Mouse (Mus musculus) heart, embryonic 11.5 days (tissue): ENCODE measurements at regions not wholly inside any gene's neighbourhood (a gene's known extent, or its start where the extent isn't known, plus 50 kb on each side); places are given as distances from the start of the nearest gene placed in this dataset.
"Not testable (repeated sequence)": the region's sequence is repeated elsewhere in the genome, so short reads cannot be mapped to it uniquely, and the experiment has no call there.

Experiments
- ATAC-seq: fragments of 200-750 bp; cut with Nextera tagmentation; replicated peaks from 2 replicates; pipeline ENCODE4 v1.8.0; 2017; ENCODE audit warnings: moderate library complexity; ENCODE audit not compliant: insufficient number of reproducible peaks, low FRiP score, low TSS enrichment
- H3K27ac ChIP-seq: fragments of 300-500 bp; sonication (generic); 2 replicates; pipeline ENCODE4 v1.5.1; 2014; ENCODE audit warnings: mild to moderate bottlenecking, low read depth, low read length
- H3K27me3 ChIP-seq: fragments of 300-500 bp; sonication (generic); 2 replicates; pipeline ENCODE4 v1.6.1; 2014; ENCODE audit warnings: mild to moderate bottlenecking, low read length, mixed read lengths; ENCODE audit not compliant: control insufficient read depth, insufficient read depth
- H3K36me3 ChIP-seq: fragments of 300-500 bp; sonication (generic); 2 replicates; pipeline ENCODE4 v1.6.1; 2014; ENCODE audit warnings: mild to moderate bottlenecking, low read length, moderate library complexity, mixed read lengths; ENCODE audit not compliant: control insufficient read depth, insufficient read depth
- H3K4me1 ChIP-seq: fragments of 300-500 bp; sonication (generic); 2 replicates; pipeline ENCODE4 v1.6.1; 2014; ENCODE audit warnings: low read length; ENCODE audit not compliant: control insufficient read depth, insufficient read depth
- H3K4me2 ChIP-seq: fragments of 300-500 bp; sonication (generic); 2 replicates; pipeline ENCODE4 v1.6.1; 2014; ENCODE audit warnings: mild to moderate bottlenecking, moderate library complexity
- H3K4me3 ChIP-seq: fragments of 300-500 bp; sonication (generic); 2 replicates; pipeline ENCODE4 v1.5.1; 2014; ENCODE audit warnings: low read depth, low read length
- H3K9ac ChIP-seq: fragments of 300-500 bp; sonication (generic); 2 replicates; pipeline ENCODE4 v1.6.1; 2014; ENCODE audit warnings: mild to moderate bottlenecking, low read depth, low read length, moderate library complexity
- H3K9me3 ChIP-seq: fragments of 300-500 bp; sonication (generic); replicated peaks from 2 replicates; pipeline ENCODE4 v1.6.1; 2016; ENCODE audit warnings: low read length; ENCODE audit not compliant: control insufficient read depth
- WGBS: fragments of 180-500 bp; shearing (Covaris S2); extraction: QIAGEN DNeasy Blood & Tissue Kit; methylation state at CpG from one replicate; pipeline ENCODE4 v1.1.7; 2014; ENCODE audit not compliant: insufficient replicate concordance; 5-methylcytosine and 5-hydroxymethylcytosine counted together

DNA sequence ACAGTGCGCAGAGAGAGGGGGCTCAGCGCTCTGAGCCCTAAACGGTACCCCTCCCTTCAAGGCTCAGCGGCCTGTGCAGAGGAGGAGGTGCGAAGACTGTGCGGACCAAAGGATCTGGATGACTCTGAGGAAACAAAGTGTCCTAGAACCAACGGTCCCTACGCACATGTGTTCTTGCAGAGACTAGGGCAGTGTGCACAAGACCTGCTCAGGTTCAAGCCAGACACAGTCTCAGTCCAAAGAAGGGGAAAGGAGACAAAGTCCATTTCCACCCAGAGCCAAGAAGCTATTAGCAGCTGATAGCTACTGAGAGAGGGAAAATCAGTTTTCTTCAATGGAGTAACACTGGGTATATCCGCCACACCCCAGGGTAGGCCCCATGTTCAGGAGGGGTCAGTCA, 89.9 kb downstream of the Sox2 start:
- no peak overlapping the region for H3K4me3 ChIP-seq
- ATAC-seq, result no peak
- H3K9me3 ChIP-seq, result no peaks in the 10 kb centered on the region
- no peaks in the 10 kb centered on the region for H3K36me3 ChIP-seq
- WGBS, result 80% methylated on average over 9 of the region's 9 CpGs
- no peaks in the 10 kb centered on the region for H3K4me1 ChIP-seq
- H3K27me3 ChIP-seq, result no peaks in the 10 kb centered on the region
- H3K9ac ChIP-seq, result no peak overlapping the region
- H3K4me2 ChIP-seq, result no peak overlapping the region
- no peak overlapping the region for H3K27ac ChIP-seq

GRCm38 (mm10) chr3:34745181-34745736, 95.1 kb downstream of the Sox2 start:
- WGBS, result 66% methylated on average over 5 of the region's 5 CpGs
- Histone ChIP-seq H3K36me3 (no peaks in the 10 kb centered on the region), H3K27ac (no peak overlapping the region), H3K4me3 (no peak overlapping the region), H3K4me2 (no peak overlapping the region), H3K9me3 (no peaks in the 10 kb centered on the region), H3K4me1 (no peaks in the 10 kb centered on the region), H3K9ac (no peak overlapping the region), H3K27me3 (no peaks in the 10 kb centered on the region)
- no peak for ATAC-seq

GRCm38 (mm10) chr3:34747499-34748093, 97.4 kb downstream of the Sox2 start:
- Histone ChIP-seq H3K4me3 (no peak overlapping the region), H3K9ac (no peak overlapping the region), H3K9me3 (no peaks in the 10 kb centered on the region), H3K36me3 (no peaks in the 10 kb centered on the region), H3K4me2 (no peak overlapping the region), H3K27ac (no peak overlapping the region), H3K4me1 (no peaks in the 10 kb centered on the region), H3K27me3 (no peaks in the 10 kb centered on the region)
- WGBS, result 66% methylated on average over 10 of the region's 10 CpGs
- ATAC-seq, result no peak

DNA sequence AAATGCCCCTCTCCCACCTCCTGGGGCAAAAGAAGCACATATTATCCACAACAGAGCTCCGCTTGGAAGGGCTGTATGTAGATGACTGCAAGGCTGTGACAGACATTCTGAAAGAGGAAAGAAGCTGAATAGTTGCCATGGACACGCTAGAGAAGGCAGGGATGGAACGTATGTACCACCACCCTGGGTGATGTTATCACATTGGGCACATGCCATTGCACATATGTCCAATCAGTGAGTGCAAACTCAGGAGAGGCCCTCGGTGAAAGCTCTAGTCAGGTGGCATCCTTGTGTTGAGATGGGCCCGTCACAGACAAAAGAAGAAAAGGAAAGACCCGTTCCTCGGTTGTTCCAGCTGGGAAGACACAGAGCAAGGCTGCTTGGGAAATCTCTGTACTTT, 99.8 kb downstream of the Sox2 start:
- Histone ChIP-seq H3K27me3 (no peaks in the 10 kb centered on the region), H3K4me3 (no peak overlapping the region), H3K9ac (no peak overlapping the region), H3K27ac (no peak overlapping the region), H3K9me3 (no peaks in the 10 kb centered on the region), H3K36me3 (no peaks in the 10 kb centered on the region), H3K4me1 (no peaks in the 10 kb centered on the region), H3K4me2 (no peak overlapping the region)
- ATAC-seq, result no peak
- 74% methylated on average over 7 of the region's 7 CpGs for WGBS

- ATAC-seq, result no peak
- Histone ChIP-seq H3K4me3 (no peak overlapping the region), H3K27ac (no peak overlapping the region), H3K9ac (no peak overlapping the region), H3K4me1 (no peaks in the 10 kb centered on the region), H3K36me3 (no peaks in the 10 kb centered on the region), H3K9me3 (no peaks in the 10 kb centered on the region), H3K27me3 (no peaks in the 10 kb centered on the region), H3K4me2 (no peak overlapping the region)
- WGBS, result 69% methylated on average over 5 of the region's 5 CpGs
Observed at GRCm38 (mm10) chr3:34751551-34751950, 101.3 kb downstream of the Sox2 start.

DNA sequence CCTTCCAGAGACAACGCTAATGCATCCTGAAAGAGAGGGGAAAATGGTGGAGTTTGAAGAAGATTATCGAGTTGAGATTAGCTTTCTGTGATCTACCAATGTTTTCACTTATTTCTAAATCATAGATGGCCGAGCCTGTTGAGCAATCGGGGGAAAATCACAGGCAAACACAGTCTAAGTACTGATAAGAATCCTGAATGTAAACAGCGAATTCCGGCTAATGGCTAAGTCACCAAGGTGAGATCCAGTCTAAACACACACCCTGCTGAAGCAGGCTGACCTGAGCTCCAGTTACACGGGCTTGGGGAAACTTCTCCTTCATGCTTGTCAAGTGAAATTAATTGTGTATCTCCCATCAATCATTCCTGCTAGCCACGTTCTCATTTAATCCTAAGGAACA, 103.4 kb downstream of the Sox2 start:
- 30% methylated on average over 8 of the region's 8 CpGs for WGBS
- Histone ChIP-seq H3K36me3 (no peaks in the 10 kb centered on the region), H3K4me1 (no peaks in the 10 kb centered on the region), H3K4me3 (no peak overlapping the region), H3K9ac (no peak overlapping the region), H3K27me3 (no peaks in the 10 kb centered on the region), H3K4me2 (no peak overlapping the region), H3K27ac (no peak overlapping the region), H3K9me3 (no peaks in the 10 kb centered on the region)
- no peak for ATAC-seq

DNA sequence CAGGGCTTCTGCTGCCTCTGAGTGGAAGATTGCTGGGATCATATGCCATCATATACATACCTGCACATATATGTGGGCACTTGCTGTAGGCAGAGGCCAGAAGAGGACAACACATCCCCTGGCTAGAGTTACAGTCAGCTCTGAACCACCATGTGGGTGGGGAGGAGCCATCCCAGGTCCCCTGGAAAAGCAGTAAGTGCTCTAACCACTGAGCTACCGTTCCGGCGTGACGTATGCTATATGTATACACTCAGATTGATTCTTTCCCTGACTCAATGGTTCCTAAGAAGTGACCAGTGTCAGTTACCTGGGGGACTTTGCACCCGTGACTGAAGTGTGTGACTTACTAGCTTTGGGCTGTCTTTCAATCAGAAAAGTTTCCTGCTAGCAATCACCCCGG, 104.6 kb downstream of the Sox2 start:
- Histone ChIP-seq H3K4me1 (no peaks in the 10 kb centered on the region), H3K27ac (no peak overlapping the region), H3K4me2 (no peak overlapping the region), H3K27me3 (no peaks in the 10 kb centered on the region), H3K9ac (no peak overlapping the region), H3K4me3 (no peak overlapping the region), H3K9me3 (no peaks in the 10 kb centered on the region), H3K36me3 (no peaks in the 10 kb centered on the region)
- ATAC-seq, result no peak
- 83% methylated on average over 6 of the region's 6 CpGs for WGBS

- not testable (repeated sequence) for H3K9ac ChIP-seq, H3K27ac ChIP-seq, H3K36me3 ChIP-seq, H3K4me2 ChIP-seq, H3K27me3 ChIP-seq, H3K9me3 ChIP-seq, H3K4me1 ChIP-seq, H3K4me3 ChIP-seq, ATAC-seq
- 91% methylated on average over 5 of the region's 5 CpGs for WGBS
Observed at GRCm38 (mm10) chr3:34755282-34755681, 105.1 kb downstream of the Sox2 start.

GRCm38 (mm10) chr3:34756632-34757031, 106.4 kb downstream of the Sox2 start:
- H3K36me3 ChIP-seq, result no peaks in the 10 kb centered on the region
- H3K4me2 ChIP-seq, result no peak overlapping the region
- H3K9me3 ChIP-seq, result no peaks in the 10 kb centered on the region
- WGBS, result 17% methylated on average over 7 of the region's 7 CpGs
- no peak overlapping the region for H3K9ac ChIP-seq
- H3K27me3 ChIP-seq, result no peaks in the 10 kb centered on the region
- no peak overlapping the region for H3K4me3 ChIP-seq
- no peak overlapping the region for H3K27ac ChIP-seq
- ATAC-seq, result no peak
- H3K4me1 ChIP-seq, result no peaks in the 10 kb centered on the region
